Mouse (Mus musculus): ENCODE data around the gene Dip2b. TPM values are rescaled to one million over a fixed set of nuclear protein-coding genes. Genes with fewer than 3 reads are reported as not detected.

Gene Dip2b
- polyA plus RNA-seq, 2 experiments = 2.0 to 2.8 TPM

- WGBS (ENCODE audit: insufficient replicate concordance) = under 1% methylated on average over 84 of the region's 133 CpGs
- Histone ChIP-seq H3K9ac (replicated peaks) (peak within 1 kb of the TSS; percentile 81), H3K4me2 (ENCODE audit: low read depth) (peak within 1 kb of the TSS; percentile 95), H3K4me3 (ENCODE audit: insufficient read depth in 1 of 2, low read depth in 2 of 2, low read length in 2 of 2) (peak within 1 kb of the TSS; percentile 91 to 92), H3K36me3 (replicated peaks; ENCODE audit: control insufficient read depth, insufficient read depth, low read depth) (peaks cover 4% of the 10 kb centered on the region), H3K9me3 (ENCODE audit: control insufficient read depth, low read length) (no peaks in the 10 kb centered on the region), H3K27me3 (ENCODE audit: control insufficient read depth, insufficient read depth, low read length) (no peaks in the 10 kb centered on the region), H3K27ac (peak within 1 kb of the TSS; percentile 98), H3K4me1 (replicated peaks; ENCODE audit: control insufficient read depth in 2 of 2, insufficient read depth in 2 of 2, low read length in 1 of 2) (peaks cover 39 to 41% of the 10 kb centered on the region in 2 experiments)
- ATAC-seq (ENCODE audit: insufficient read depth) (peak; percentile 77), DNase-seq (ENCODE audit: low read depth in 3 of 3, low spot score in 3 of 3) (peak; percentile 74 to 77 (median 77))
- TF ChIP-seq CTCF (IDR thresholded peaks at IDR 0.05; ENCODE audit: low read depth) (peak; percentile 64), EP300 (IDR thresholded peaks at IDR 0.05; ENCODE audit: low read depth) (no peak)
These were observed 189.4 kb downstream of the Dip2b start, which contains the start of gene Atf1 for GRCm38 (mm10) chr15:100227663-100228534. Gene Atf1, plus strand, starts transcription at chr15:100227819.

GRCm38 (mm10) chr15:100228535-100229336 lies 190.3 kb downstream of the Dip2b start:
- WGBS (ENCODE audit: insufficient replicate concordance) = 3% methylated on average over 16 of the region's 16 CpGs
- Histone ChIP-seq H3K4me2 (ENCODE audit: low read depth) (peak overlapping the region; percentile 95), H3K36me3 (replicated peaks; ENCODE audit: control insufficient read depth, insufficient read depth, low read depth) (peaks cover 12% of the 10 kb centered on the region), H3K9me3 (ENCODE audit: control insufficient read depth, low read length) (no peaks in the 10 kb centered on the region), H3K9ac (replicated peaks) (peak overlapping the region; percentile 81), H3K27ac (peak overlapping the region; percentile 98), H3K4me1 (replicated peaks; ENCODE audit: control insufficient read depth in 2 of 2, insufficient read depth in 2 of 2, low read length in 1 of 2) (peaks cover 39 to 41% of the 10 kb centered on the region in 2 experiments), H3K27me3 (ENCODE audit: control insufficient read depth, insufficient read depth, low read length) (no peaks in the 10 kb centered on the region), H3K4me3 (ENCODE audit: insufficient read depth in 1 of 2, low read depth in 2 of 2, low read length in 2 of 2) (peak overlapping the region; percentile 91 to 92)
- DNase-seq (ENCODE audit: low read depth in 3 of 3, low spot score in 3 of 3) (peak in 2 of 3 experiments; percentile 12 to 31), ATAC-seq (ENCODE audit: insufficient read depth) (peak; percentile 12; the same call in 1 of the 2 replicates)
- peak; percentile 38 for TF ChIP-seq CTCF (IDR thresholded peaks at IDR 0.05; ENCODE audit: low read depth)
- TF ChIP-seq EP300 (IDR thresholded peaks at IDR 0.05; ENCODE audit: low read depth) = no peak

GRCm38 (mm10) chr15:100230655-100231054 lies 192.2 kb downstream of the Dip2b start:
- peak overlapping the region; percentile 95 for H3K4me2 ChIP-seq (ENCODE audit: low read depth)
- peaks cover 39 to 47% of the 10 kb centered on the region in 2 experiments for H3K4me1 ChIP-seq (replicated peaks; ENCODE audit: control insufficient read depth in 2 of 2, insufficient read depth in 2 of 2, low read length in 1 of 2)
- no peak overlapping the region; the same call in 1 of the 2 replicates for H3K9ac ChIP-seq (replicated peaks)
- H3K9me3 ChIP-seq (ENCODE audit: control insufficient read depth, low read length) = no peaks in the 10 kb centered on the region
- WGBS (ENCODE audit: insufficient replicate concordance) = 17% methylated on average over 1 of the region's 1 CpGs
- ATAC-seq (ENCODE audit: insufficient read depth) = no peak
- no peaks in the 10 kb centered on the region for H3K27me3 ChIP-seq (ENCODE audit: control insufficient read depth, insufficient read depth, low read length)
- H3K36me3 ChIP-seq (replicated peaks; ENCODE audit: control insufficient read depth, insufficient read depth, low read depth) = peaks cover 24% of the 10 kb centered on the region
- H3K27ac ChIP-seq = no peak overlapping the region
- no peak overlapping the region for H3K4me3 ChIP-seq (ENCODE audit: insufficient read depth in 1 of 2, low read depth in 2 of 2, low read length in 2 of 2)
- TF ChIP-seq CTCF (IDR thresholded peaks at IDR 0.05; ENCODE audit: low read depth) = peak; percentile 32; the same call in 1 of the 2 replicates
- TF ChIP-seq EP300 (IDR thresholded peaks at IDR 0.05; ENCODE audit: low read depth) = no peak
- DNase-seq (ENCODE audit: low read depth in 3 of 3, low spot score in 3 of 3) = peak in 1 of 3 experiments; percentile 37

GRCm38 (mm10) chr15:100231616-100232525 lies 193.4 kb downstream of the Dip2b start:
- Histone ChIP-seq H3K27ac (no peak overlapping the region), H3K9me3 (ENCODE audit: control insufficient read depth, low read length) (no peaks in the 10 kb centered on the region), H3K9ac (replicated peaks) (no peak overlapping the region), H3K36me3 (replicated peaks; ENCODE audit: control insufficient read depth, insufficient read depth, low read depth) (peaks cover 30% of the 10 kb centered on the region), H3K27me3 (ENCODE audit: control insufficient read depth, insufficient read depth, low read length) (no peaks in the 10 kb centered on the region), H3K4me1 (replicated peaks; ENCODE audit: control insufficient read depth in 2 of 2, insufficient read depth in 2 of 2, low read length in 1 of 2) (peaks cover 29 to 37% of the 10 kb centered on the region in 2 experiments), H3K4me2 (ENCODE audit: low read depth) (no peak overlapping the region), H3K4me3 (ENCODE audit: insufficient read depth in 1 of 2, low read depth in 2 of 2, low read length in 2 of 2) (no peak overlapping the region)
- ATAC-seq (ENCODE audit: insufficient read depth) (no peak), DNase-seq (ENCODE audit: low read depth in 3 of 3, low spot score in 3 of 3) (no peak)
- no peak for TF ChIP-seq EP300 (IDR thresholded peaks at IDR 0.05; ENCODE audit: low read depth)
- TF ChIP-seq CTCF (IDR thresholded peaks at IDR 0.05; ENCODE audit: low read depth) = no peak
- 62% methylated on average over 14 of the region's 14 CpGs for WGBS (ENCODE audit: insufficient replicate concordance)
